Mouse (Mus musculus) heart, embryonic 10.5 days (tissue): ENCODE results near the gene Ccdc172. TPM values are rescaled to one million over a fixed set of nuclear protein-coding genes. Genes with fewer than 3 reads are reported as not detected.
A peak's percentile ranks its signal among the peaks of the same experiment; 100 is the strongest.

ENCODE experiments used
- DNase-seq: peaks from one replicate; pipeline ENCODE4 v3.0.0-alpha.2; 2017; ENCODE audit warnings: low spot score
- H3K27ac ChIP-seq: fragments of 300-500 bp; sonication (generic); 2 replicates; pipeline ENCODE4 v1.5.1; 2016; ENCODE audit warnings: mild to moderate bottlenecking
- H3K27me3 ChIP-seq: fragments of 300-500 bp; sonication (generic); 2 replicates; pipeline ENCODE4 v1.6.1; 2016; ENCODE audit warnings: mild to moderate bottlenecking; ENCODE audit not compliant: poor library complexity, insufficient read depth, severe bottlenecking
- H3K36me3 ChIP-seq: fragments of 300-500 bp; sonication (generic); 2 replicates; pipeline ENCODE4 v1.6.1; 2016; ENCODE audit warnings: mild to moderate bottlenecking, moderate library complexity
- H3K4me1 ChIP-seq: fragments of 300-500 bp; sonication (generic); 2 replicates; pipeline ENCODE4 v1.6.1; 2016; ENCODE audit warnings: mild to moderate bottlenecking
- H3K4me3 ChIP-seq: fragments of 300-500 bp; sonication (generic); 2 replicates; pipeline ENCODE4 v1.5.1; 2016; ENCODE audit warnings: mild to moderate bottlenecking, moderate library complexity
- H3K9me3 ChIP-seq: fragments of 300-500 bp; sonication (generic); 2 replicates; pipeline ENCODE4 v1.6.1; 2016; ENCODE audit warnings: mild to moderate bottlenecking, moderate library complexity
- WGBS: fragments of 180-500 bp; shearing (Covaris S2); methylation state at CpG from one replicate; pipeline ENCODE4 v1.1.7; 2016; 5-methylcytosine and 5-hydroxymethylcytosine counted together
- polyA plus RNA-seq: library from polyadenylated mRNA; unstranded; fragments of >200 nt; fragmentation: Nextera tagmentation; extraction: Ambion mirVana; gene quantifications from 2 replicates; pipeline ENCODE4 v1.2.1, GENCODE M21; 2016

Gene Ccdc172
- not detected in 2 replicates for polyA plus RNA-seq

DNA sequence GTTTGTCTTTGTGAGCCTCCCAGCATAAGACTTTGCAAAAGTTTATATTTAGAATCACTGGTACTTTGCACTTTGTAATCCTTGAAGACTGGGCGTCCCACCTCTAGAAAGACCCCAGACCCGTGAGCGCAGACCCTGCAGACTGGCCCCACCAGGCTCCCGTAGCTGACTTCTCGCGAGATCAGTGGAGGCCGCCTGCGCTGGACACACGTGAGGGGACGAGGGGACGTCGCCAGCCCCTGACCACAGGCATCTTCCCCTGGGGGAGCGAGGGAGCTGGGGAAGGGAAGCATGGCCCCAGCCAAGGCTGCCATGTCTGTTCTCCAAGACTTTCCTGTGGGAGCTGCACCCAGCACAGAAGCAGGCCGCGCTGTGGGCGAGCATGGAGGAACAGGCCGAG lies at the start of gene Ccdc172:
Gene Ccdc172 (plus strand): TSS at position 176 of the 400 bp plus-strand sequence.
- no peak for DNase-seq
- no peaks in the 10 kb centered on the region for H3K27me3 ChIP-seq
- H3K4me3 ChIP-seq, result no peak within 1 kb of the TSS
- no peaks in the 10 kb centered on the region for H3K9me3 ChIP-seq
- H3K4me1 ChIP-seq, result no peaks in the 10 kb centered on the region
- 86% methylated on average over 17 of the region's 17 CpGs for WGBS
- no peaks in the 10 kb centered on the region for H3K36me3 ChIP-seq
- H3K27ac ChIP-seq, result no peak within 1 kb of the TSS

DNA sequence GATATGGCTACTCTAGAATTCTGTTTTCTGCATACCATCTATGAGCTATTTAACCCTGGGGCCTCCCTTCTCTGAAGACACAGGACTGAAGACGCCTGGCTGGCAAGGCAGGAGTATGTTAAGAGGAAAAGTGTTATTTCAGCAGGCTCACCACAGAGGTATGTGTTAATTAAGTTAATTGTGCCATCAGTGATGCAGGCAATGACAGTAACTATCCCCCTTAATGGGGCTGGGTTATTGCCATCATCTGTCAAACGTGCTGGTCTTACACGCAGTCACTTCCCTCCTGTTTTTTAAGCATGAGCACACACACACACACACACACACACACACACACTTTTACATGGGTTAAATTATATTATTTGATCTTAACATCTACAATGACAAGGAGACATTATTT lies 48.0 kb upstream of the Ccdc172 start:
- no peak overlapping the region for H3K27ac ChIP-seq
- H3K4me1 ChIP-seq, result no peaks in the 10 kb centered on the region
- no peak overlapping the region for H3K4me3 ChIP-seq
- 0 out of 2 replicates have a peak, but pooled peaks cover 4% of the 10 kb centered on the region for H3K9me3 ChIP-seq
- peaks cover 13% of the 10 kb centered on the region for H3K27me3 ChIP-seq
- no peak for DNase-seq
- H3K36me3 ChIP-seq, result no peaks in the 10 kb centered on the region
- WGBS, result 73% methylated on average over 3 of the region's 3 CpGs

DNA sequence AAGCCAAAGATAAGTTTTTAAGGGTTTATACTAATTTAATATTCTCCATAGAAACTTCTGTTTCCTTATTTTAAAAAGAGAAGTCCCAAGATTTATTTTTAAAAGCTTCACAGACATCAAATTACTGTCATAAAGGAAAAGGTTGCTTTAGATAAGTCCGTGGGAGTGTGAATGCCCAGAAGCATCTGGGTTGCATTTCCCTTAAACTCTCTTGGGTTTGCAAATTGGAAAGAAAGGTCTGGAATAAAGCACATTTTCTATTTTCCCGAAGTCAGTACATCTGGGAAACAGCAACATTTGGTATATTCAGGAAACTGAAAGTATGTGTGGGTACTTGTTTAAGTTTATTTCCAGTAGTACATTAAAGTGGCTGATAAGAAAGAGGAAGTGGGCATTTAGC lies 43.5 kb upstream of the Ccdc172 start:
- WGBS, result 54% methylated on average over 2 of the region's 2 CpGs
- H3K4me3 ChIP-seq, result no peak overlapping the region
- DNase-seq, result no peak

DNA sequence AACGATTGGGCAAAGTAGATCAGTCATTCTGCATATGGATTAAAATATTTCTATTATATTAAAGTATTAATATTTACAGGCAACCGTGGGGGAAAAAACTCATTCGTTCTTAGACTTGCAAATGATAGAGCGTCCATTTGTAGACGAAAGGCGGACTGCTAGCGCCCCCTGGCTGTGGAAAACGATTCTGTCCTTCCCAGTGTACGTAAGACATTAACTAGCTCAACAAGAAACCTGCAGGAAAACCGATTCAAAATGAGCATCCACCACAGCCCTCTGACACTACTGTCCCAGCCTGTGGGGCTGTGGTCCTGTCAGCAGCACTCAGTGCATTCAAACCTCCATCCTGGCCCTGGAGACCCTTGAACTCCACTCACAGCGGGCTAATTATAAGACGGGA lies 42.4 kb upstream of the Ccdc172 start:
- peak; percentile 83 for DNase-seq
- no peaks in the 10 kb centered on the region for H3K4me1 ChIP-seq
- 26% methylated on average over 12 of the region's 12 CpGs for WGBS
- H3K4me3 ChIP-seq, result no peak overlapping the region
- H3K27ac ChIP-seq, result no peak overlapping the region
- no peaks in the 10 kb centered on the region for H3K27me3 ChIP-seq
- no peaks in the 10 kb centered on the region for H3K36me3 ChIP-seq
- H3K9me3 ChIP-seq, result 0 out of 2 replicates have a peak, but pooled peaks cover 4% of the 10 kb centered on the region

More for the DNA sequence above, 43.5 kb upstream of the Ccdc172 start:
- H3K4me1 ChIP-seq, result no peaks in the 10 kb centered on the region
- no peak overlapping the region for H3K27ac ChIP-seq
- H3K36me3 ChIP-seq, result no peaks in the 10 kb centered on the region
- H3K9me3 ChIP-seq, result 0 out of 2 replicates have a peak, but pooled peaks cover 4% of the 10 kb centered on the region
- no peaks in the 10 kb centered on the region for H3K27me3 ChIP-seq

DNA sequence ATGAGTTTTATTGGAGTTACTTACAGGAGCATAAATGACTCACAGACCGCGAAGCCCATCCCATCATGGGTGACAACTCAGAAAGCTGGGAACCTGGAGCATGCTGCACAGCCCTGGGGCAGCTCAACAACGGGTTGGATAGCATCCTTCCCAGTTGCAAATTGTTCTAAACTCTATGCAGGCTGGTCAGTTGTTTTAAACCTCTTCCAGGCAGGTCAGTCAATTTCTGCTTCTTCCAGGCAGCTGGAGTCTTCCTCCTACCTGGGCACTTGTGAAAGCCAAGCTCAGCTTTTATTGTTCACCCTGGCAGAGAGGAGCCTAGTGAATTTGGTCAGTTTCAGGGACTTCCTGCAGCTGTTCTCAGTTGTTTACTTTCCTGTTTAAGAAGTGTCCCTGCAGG lies 37.5 kb upstream of the Ccdc172 start:
- Histone ChIP-seq H3K27me3 (no peaks in the 10 kb centered on the region), H3K4me3 (no peak overlapping the region), H3K9me3 (no peaks in the 10 kb centered on the region), H3K36me3 (no peaks in the 10 kb centered on the region), H3K4me1 (no peaks in the 10 kb centered on the region), H3K27ac (no peak overlapping the region)
- 87% methylated on average over 3 of the region's 3 CpGs for WGBS
- DNase-seq, result no peak

DNA sequence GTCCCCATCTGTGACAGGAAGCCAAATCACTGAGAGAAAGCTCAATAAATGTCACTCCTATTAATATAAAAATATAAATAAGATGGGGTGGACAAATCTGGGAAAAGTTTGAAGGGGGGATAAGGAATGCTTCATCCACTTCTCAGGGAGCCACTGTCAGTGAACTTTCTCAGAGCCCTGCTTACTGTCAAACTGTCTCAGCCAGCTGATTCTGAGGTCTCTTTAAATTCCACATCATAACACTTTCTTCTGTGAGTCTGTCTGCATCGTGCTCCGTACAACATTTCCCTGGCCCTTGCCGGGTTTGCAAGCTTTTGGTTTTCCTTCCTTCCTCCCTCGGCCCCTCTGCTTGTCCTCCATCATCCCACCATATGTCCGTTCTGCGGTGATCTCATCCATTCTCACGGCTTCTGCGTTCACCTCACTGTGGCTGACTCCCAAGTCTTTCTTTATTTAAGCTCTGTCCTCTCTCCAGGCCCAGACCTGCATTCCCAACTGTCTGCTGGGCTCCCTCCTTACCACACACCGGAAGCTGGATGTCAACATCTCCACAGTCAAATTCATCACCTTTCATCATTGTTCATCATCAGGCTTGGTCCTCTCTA lies 29.3 kb upstream of the Ccdc172 start:
- Histone ChIP-seq H3K36me3 (no peaks in the 10 kb centered on the region), H3K4me3 (no peak overlapping the region), H3K4me1 (no peaks in the 10 kb centered on the region; the same call in 1 of the 2 replicates), H3K27ac (0 out of 2 replicates have a peak overlapping the region, but pooled peaks have one; percentile 25), H3K9me3 (no peaks in the 10 kb centered on the region), H3K27me3 (no peaks in the 10 kb centered on the region)
- 71% methylated on average over 9 of the region's 9 CpGs for WGBS
- DNase-seq, result no peak

DNA sequence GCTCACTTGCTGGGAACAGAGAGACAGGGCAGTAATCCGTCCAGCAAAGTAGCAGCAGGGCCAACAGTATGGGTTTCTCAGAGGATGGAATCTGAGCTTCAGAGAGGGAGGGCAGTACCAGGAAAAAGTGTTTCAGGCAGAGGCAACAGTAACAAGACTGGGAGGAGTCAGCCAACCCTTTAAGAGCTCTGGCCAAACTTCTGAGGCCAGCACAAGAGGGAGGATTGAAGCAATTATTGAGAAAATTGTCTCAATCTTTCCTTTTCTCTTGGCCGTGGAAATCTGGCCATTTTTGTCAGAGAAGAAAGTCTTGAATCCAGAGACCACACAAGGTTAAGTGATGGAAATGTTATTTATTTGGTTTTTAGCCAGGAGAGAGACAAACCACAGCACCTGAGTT lies 25.1 kb upstream of the Ccdc172 start:
- WGBS, result 59% methylated on average over 2 of the region's 2 CpGs

DNA sequence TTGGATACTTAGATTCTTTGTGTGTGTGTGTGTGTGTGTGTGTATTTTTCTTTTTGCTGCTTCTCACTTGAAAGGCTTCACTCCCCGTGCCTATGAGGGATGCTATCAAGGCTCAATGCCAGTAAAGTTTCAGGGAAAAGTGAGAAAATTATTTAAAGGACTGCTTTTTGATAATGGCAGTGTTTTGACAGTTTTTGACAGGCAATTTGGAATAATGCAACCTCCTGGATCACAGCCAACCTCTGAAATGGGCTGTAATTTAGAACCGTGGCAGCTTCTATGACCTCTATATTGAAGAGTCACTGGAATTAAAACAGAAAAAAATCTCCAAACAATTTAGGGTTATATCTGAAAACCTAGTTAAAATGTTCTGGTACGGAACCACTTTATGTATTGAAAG lies 14.7 kb upstream of the Ccdc172 start:
- Histone ChIP-seq H3K4me3 (no peak overlapping the region), H3K27ac (no peak overlapping the region), H3K9me3 (no peaks in the 10 kb centered on the region), H3K27me3 (no peaks in the 10 kb centered on the region), H3K36me3 (no peaks in the 10 kb centered on the region), H3K4me1 (peaks cover 5% of the 10 kb centered on the region; the same call in 1 of the 2 replicates)
- WGBS, result 82% methylated on average over 3 of the region's 3 CpGs
- DNase-seq, result no peak

More for the DNA sequence above, 25.1 kb upstream of the Ccdc172 start:
- H3K27me3 ChIP-seq, result no peaks in the 10 kb centered on the region
- H3K9me3 ChIP-seq, result no peaks in the 10 kb centered on the region
- H3K27ac ChIP-seq, result no peak overlapping the region
- no peaks in the 10 kb centered on the region; the same call in 1 of the 2 replicates for H3K4me1 ChIP-seq
- H3K4me3 ChIP-seq, result no peak overlapping the region
- DNase-seq, result no peak
- H3K36me3 ChIP-seq, result no peaks in the 10 kb centered on the region

DNA sequence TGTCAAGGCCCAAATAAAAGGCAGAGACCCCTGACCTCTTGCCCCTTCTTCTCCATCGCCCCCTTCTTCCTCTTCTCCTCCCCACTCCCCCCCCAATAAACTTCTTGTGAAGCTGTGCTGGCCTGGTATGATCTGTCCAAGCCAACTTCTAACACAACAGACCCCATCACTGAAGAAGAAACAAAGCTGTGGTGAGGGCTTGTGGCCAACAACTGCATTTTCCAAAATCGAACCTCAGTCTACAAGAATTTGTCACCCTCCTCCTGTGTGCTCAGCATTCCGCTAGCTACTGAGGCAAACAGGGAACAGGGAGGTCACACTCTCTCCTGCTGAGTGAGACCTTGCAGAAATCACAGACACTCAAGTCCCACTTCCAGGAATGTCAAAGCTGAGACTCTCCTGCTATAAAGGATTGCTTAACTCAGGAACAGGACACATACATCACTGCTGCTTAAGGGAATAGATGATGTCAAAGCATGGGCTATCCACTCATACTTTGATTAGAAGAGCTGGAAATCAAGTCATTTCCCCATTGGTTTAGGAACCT lies 12.3 kb upstream of the Ccdc172 start:
- Histone ChIP-seq H3K9me3 (no peaks in the 10 kb centered on the region), H3K36me3 (no peaks in the 10 kb centered on the region), H3K4me3 (no peak overlapping the region), H3K27ac (no peak overlapping the region), H3K27me3 (no peaks in the 10 kb centered on the region), H3K4me1 (peaks cover 5% of the 10 kb centered on the region; the same call in 1 of the 2 replicates)
- WGBS, result 66% methylated on average over 3 of the region's 3 CpGs
- no peak for DNase-seq

DNA sequence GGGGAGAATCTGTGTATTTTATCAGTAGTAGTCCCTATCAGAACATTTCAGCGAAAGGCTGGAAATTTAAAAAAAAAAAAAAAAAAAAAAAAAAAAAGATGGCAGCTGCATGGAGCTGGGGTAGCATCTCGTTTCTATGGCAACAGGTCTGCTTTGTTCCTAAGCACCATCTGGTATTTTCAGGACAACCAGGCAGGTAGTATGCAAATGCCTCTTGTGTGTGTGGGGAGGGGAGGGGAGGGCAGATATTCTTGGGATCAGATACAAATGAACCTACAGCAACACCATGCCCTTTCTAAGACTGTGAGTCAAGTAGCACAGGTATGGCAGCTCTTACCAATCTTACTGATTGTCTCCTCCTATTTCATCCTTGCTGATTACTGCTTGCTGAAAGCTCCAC lies 11.7 kb upstream of the Ccdc172 start:
- no peaks in the 10 kb centered on the region for H3K36me3 ChIP-seq
- H3K4me3 ChIP-seq, result no peak overlapping the region
- WGBS, result 71% methylated on average over 2 of the region's 2 CpGs
- DNase-seq, result no peak
- no peak overlapping the region for H3K27ac ChIP-seq
- no peaks in the 10 kb centered on the region for H3K9me3 ChIP-seq
- no peaks in the 10 kb centered on the region for H3K27me3 ChIP-seq
- no peaks in the 10 kb centered on the region; the same call in 1 of the 2 replicates for H3K4me1 ChIP-seq

DNA sequence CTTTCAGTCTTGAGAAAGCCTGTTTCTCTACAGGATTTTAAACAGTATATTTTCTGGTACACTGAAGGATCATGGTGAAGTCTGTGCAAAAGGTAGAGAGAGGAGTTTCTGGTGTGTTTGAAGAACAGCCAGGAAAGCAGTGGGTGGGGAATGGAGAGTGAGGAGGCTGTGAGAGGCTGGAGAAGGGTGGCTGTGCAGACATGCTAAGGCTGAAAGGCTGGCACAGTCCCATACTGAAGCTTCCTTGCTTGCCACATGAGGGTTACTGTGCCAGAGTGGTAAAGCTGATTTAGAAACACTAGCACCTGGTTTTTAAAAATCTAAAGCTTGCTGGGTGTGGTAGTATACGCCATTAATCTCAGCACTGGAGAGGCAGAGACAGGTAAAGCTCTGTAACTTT lies 9.9 kb downstream of the Ccdc172 start:
- no peak for DNase-seq
- Histone ChIP-seq H3K27ac (no peak overlapping the region), H3K9me3 (no peaks in the 10 kb centered on the region), H3K4me1 (peaks cover 26% of the 10 kb centered on the region), H3K36me3 (no peaks in the 10 kb centered on the region), H3K27me3 (no peaks in the 10 kb centered on the region), H3K4me3 (no peak overlapping the region)
- WGBS, result 86% methylated on average over 1 of the region's 1 CpGs

DNA sequence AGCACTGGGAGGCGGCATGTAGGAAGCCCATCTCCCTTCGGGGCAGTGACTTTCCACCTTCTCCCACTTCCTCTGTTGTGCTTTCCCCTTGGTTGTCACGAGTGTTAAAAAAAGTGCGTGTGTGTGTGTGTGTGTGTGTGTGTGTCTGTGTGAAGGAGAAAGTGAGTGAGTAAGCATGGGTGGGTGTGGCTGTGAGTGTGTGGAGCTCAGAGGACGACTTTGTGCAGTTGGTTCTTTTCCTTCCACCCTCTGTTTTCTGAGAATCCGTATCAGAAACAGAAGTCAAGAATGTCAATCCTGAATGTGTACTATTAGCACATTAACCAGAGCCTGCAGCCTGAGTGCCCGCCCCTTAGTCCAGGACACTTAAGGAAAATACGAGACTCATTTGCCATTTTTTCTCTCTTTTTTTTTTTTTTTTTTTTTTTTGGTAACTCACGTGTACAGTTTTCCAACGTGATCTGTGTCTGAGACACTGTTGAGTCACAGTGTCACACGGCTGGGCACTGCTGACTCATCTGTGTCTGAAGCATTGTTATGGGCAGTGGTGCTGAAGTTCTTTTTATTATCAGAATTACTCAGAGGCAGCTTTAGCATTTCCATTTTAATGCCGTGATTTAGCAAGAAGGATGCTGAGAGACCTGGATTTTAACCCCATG lies 12.1 kb downstream of the Ccdc172 start:
- Histone ChIP-seq H3K27ac (no peak overlapping the region), H3K4me3 (no peak overlapping the region), H3K4me1 (peaks cover 26% of the 10 kb centered on the region), H3K9me3 (no peaks in the 10 kb centered on the region), H3K27me3 (no peaks in the 10 kb centered on the region), H3K36me3 (no peaks in the 10 kb centered on the region)
- DNase-seq, result no peak
- 64% methylated on average over 12 of the region's 12 CpGs for WGBS

DNA sequence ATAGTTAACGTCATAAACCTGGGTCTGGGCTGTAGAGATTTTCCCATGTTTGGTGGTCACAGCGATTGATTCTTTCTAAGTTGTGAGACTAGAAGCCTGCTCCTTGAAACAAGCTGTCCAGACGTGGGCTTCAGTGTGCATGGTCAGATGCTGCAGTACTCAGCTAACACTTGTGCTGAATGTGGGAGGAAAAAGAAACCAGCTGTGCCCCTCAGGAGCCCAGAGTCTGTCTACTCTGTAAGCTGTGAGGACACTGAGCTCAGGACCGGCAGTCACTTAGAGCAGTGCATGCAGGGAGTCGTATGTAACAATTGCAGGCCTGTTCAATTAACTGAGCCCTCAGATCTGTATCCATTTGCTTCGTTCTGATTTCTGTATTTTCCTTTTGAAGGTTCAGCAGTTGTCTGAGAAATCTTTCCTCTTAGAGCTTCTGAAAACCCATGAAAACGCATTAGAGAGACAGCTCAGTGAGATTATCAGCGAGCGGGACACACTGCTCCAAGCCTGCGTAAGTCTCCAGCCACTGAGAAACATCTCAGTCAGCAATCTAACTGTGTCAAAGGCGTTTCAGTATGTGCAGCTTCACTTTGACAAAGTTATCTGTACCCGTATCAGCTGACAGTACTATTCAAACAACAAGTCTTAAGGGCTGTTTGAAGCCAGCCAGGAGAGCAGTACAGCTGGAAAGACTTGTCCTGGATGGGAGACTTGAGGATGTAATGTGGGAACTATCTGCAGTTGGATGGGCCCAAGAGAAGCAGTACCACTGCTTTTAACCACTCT lies 13.9 kb downstream of the Ccdc172 start:
- peaks cover 26% of the 10 kb centered on the region for H3K4me1 ChIP-seq
- H3K9me3 ChIP-seq, result no peaks in the 10 kb centered on the region
- no peaks in the 10 kb centered on the region for H3K27me3 ChIP-seq
- H3K36me3 ChIP-seq, result no peaks in the 10 kb centered on the region
- no peak for DNase-seq
- H3K27ac ChIP-seq, result no peak overlapping the region
- 47% methylated on average over 12 of the region's 12 CpGs for WGBS
- no peak overlapping the region for H3K4me3 ChIP-seq
